Mouse (Mus musculus): ENCODE measurements around the gene Fam186a. TPM values are rescaled to one million over a fixed set of nuclear protein-coding genes. Genes with fewer than 3 reads are reported as not detected.

Fam186a gene
- total RNA-seq, 2 experiments from 2014 or later, result 0.13 to 0.23 TPM

DNA sequence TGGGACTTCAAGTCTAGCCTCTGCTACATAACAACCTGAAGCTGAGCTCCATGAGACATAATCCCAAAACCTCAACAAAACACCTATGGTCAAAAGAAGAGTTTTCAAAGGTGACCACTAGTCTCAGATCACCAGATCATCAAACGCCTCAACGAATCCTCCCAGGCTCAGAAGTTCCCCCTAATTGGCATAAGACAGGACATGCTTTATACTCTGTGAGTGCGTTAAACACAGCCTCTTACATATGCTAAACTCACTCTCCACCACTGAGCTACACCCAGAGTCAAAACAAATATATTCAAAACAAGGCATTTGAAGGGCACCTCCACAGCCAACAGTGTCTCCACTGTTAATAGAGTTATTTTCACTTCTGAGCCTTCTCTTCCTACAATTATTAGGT lies 94.3 kb downstream of the Fam186a start:
- DNase-seq, result no peak

Other genes with a start within 250 kb of the Fam186a start
- gene Gpd1, start 249.5 kb downstream of the Fam186a start, total RNA-seq (2021), result 1,000 to 10,000 TPM in 1 of 2 experiments, 100 to 1,000 TPM in 1; 945 to 1,041 TPM
- 100 to 1,000 TPM; 227 to 257 TPM for gene Cox14, start 241.4 kb downstream of the Fam186a start, total RNA-seq (2021)
- gene Cers5, start 194.2 kb downstream of the Fam186a start, total RNA-seq (2021), result 10 to 100 TPM; 49.1 to 56.1 TPM
- gene Lima1, start 91.6 kb downstream of the Fam186a start, total RNA-seq (2021), result 10 to 100 TPM; 42.1 to 43.0 TPM
- 10 to 100 TPM; 85.8 to 91.6 TPM for gene Larp4, start 3.0 kb upstream of the Fam186a start, total RNA-seq (2021)
- 10 to 100 TPM; 15.7 to 17.6 TPM for gene Dip2b, start 71.6 kb upstream of the Fam186a start, total RNA-seq (2021)